Mouse (Mus musculus) CH12.LX (cell line): Measurements from ENCODE around the gene Rps5.

Source experiments
- CHD2 ChIP-seq: IDR thresholded peaks from 2 replicates; pipeline ENCODE4 v1.6.1; 2011; ENCODE audit warnings: low read length, improper control_type of control experiment
- CTCF ChIP-seq, 2 experiments: IDR thresholded peaks in 1 of 2; conservative IDR thresholded peaks in 1 of 2; 2 replicates each; pipeline ENCODE4 v1.5.1; 2011 to 2012; ENCODE audit warnings: low read depth in 2 of 2, low read length in 2 of 2, improper control_type of control experiment in 1 of 2, inconsistent platforms in 1 of 2, mild to moderate bottlenecking in 1 of 2, moderate library complexity in 1 of 2
- MAFK ChIP-seq: IDR thresholded peaks from 2 replicates; pipeline ENCODE4 v1.6.1; 2011; ENCODE audit warnings: low read length, improper control_type of control experiment; ENCODE audit not compliant: insufficient replicate concordance
- MXI1 ChIP-seq: IDR thresholded peaks from 2 replicates; pipeline ENCODE4 v1.6.1; 2011; ENCODE audit warnings: mild to moderate bottlenecking, low read depth, low read length, improper control_type of control experiment
- NELFE ChIP-seq: IDR thresholded peaks from 2 replicates; pipeline ENCODE4 v1.6.1; 2011; ENCODE audit warnings: low read depth, low read length, improper control_type of control experiment
- POLR2A ChIP-seq: IDR thresholded peaks from 2 replicates; pipeline ENCODE4 v1.6.1; 2011; ENCODE audit warnings: low read depth, mild to moderate bottlenecking, improper control_type of control experiment, low read length
- POLR2AphosphoS2 ChIP-seq: IDR thresholded peaks from 2 replicates; pipeline ENCODE4 v1.6.1; 2011; ENCODE audit warnings: low read depth, low read length, improper control_type of control experiment
- USF1 ChIP-seq: IDR thresholded peaks from 2 replicates; pipeline ENCODE4 v1.6.1; 2014; ENCODE audit warnings: low read depth, mild to moderate bottlenecking, inconsistent platforms, low read length, improper control_type of control experiment
- ZC3H11A ChIP-seq: IDR thresholded peaks from 2 replicates; pipeline ENCODE4 v1.6.1; 2012; ENCODE audit warnings: low read depth, mild to moderate bottlenecking, inconsistent platforms, low read length, improper control_type of control experiment
- ZKSCAN1 ChIP-seq: IDR thresholded peaks from 2 replicates; pipeline ENCODE4 v1.6.1; 2012; ENCODE audit warnings: low read depth, inconsistent platforms, low read length, improper control_type of control experiment, borderline replicate concordance
- ZNF384 ChIP-seq: IDR thresholded peaks from 2 replicates; pipeline ENCODE4 v1.6.1; 2012; ENCODE audit warnings: low read depth, low read length, improper control_type of control experiment, inconsistent platforms

- TF ChIP-seq CTCF (conservative IDR thresholded peaks at IDR 0.05 in 1 of 2, IDR thresholded peaks at IDR 0.05 in 1 of 2; ENCODE audit: low read depth in 2 of 2, low read length in 2 of 2) (no peak), CHD2 (no peak), POLR2A (no peak), ZC3H11A (no peak), MAFK (no peak), POLR2AphosphoS2 (no peak), ZKSCAN1 (no peak), NELFE (no peak), MXI1 (no peak), USF1 (no peak), ZNF384 (no peak)
Measured at GRCm38 (mm10) chr7:12957511-12957910, 35.4 kb downstream of the Rps5 start.
